ENCODE assay signal across 8 mouse cellular contexts in genomic region chr11:116004840-116005700, GRCm38 (mm10). TPM values are rescaled to one million over a fixed set of nuclear protein-coding genes. Genes with fewer than 3 reads are reported as not detected.
DNase-seq lines count a peak whose midpoint lies in the region; ATAC-seq lines count a peak whose summit lies in the region.

No protein-coding gene starts in this region.

- intact Hi-C loops in gastrocnemius, postnatal 36 days (cut with DNase I) = no loop called here

- H3K36me3 ChIP-seq in intestine, embryonic 14.5 days (ENCODE audit: control insufficient read depth, insufficient read depth, low read length) = peaks cover 27% of the 10 kb centered on the region
- peaks cover 33% of the 10 kb centered on the region for H3K36me3 ChIP-seq in limb, embryonic 15.5 days
- H3K36me3 ChIP-seq in midbrain, embryonic 15.5 days (replicated peaks) = no peaks in the 10 kb centered on the region

- peak overlapping the region; percentile 77 for H3K27ac ChIP-seq in intestine, embryonic 14.5 days (ENCODE audit: low read depth)
- H3K27ac ChIP-seq in limb, embryonic 15.5 days = peak overlapping the region; percentile 81
- no peak overlapping the region for H3K27ac ChIP-seq in midbrain, embryonic 15.5 days

- H3K4me1 ChIP-seq in intestine, embryonic 14.5 days (replicated peaks; ENCODE audit: control insufficient read depth, insufficient read depth, low read length) = peaks cover 14% of the 10 kb centered on the region
- H3K4me1 ChIP-seq in limb, embryonic 15.5 days = peaks cover 25% of the 10 kb centered on the region
- peaks cover 21% of the 10 kb centered on the region for H3K4me1 ChIP-seq in midbrain, embryonic 15.5 days

- peak; percentile 77 for ATAC-seq in intestine, embryonic 14.5 days (replicated peaks; ENCODE audit: low FRiP score, low TSS enrichment, low read depth)
- ATAC-seq in limb, embryonic 15.5 days (ENCODE audit: insufficient number of reproducible peaks, low FRiP score, low TSS enrichment, low read depth) = peak; percentile 58; the same call in 1 of the 2 replicates
- peak; percentile 51; the same call in 1 of the 2 replicates for ATAC-seq in midbrain, embryonic 15.5 days (replicated peaks)

- no peaks in the 10 kb centered on the region; the same call in 1 of the 2 replicates for H3K27me3 ChIP-seq in intestine, embryonic 14.5 days (replicated peaks; ENCODE audit: control insufficient read depth, insufficient read depth, low read length)
- no peaks in the 10 kb centered on the region for H3K27me3 ChIP-seq in limb, embryonic 15.5 days
- 0 out of 2 replicates have a peak, but pooled peaks cover 3% of the 10 kb centered on the region for H3K27me3 ChIP-seq in midbrain, embryonic 15.5 days (replicated peaks)

- no peaks in the 10 kb centered on the region for H3K9me3 ChIP-seq in intestine, embryonic 14.5 days (ENCODE audit: control insufficient read depth, low read length)
- no peaks in the 10 kb centered on the region for H3K9me3 ChIP-seq in limb, embryonic 15.5 days
- H3K9me3 ChIP-seq in midbrain, embryonic 15.5 days = no peaks in the 10 kb centered on the region

- H3K4me3 ChIP-seq in intestine, embryonic 14.5 days (ENCODE audit: low read depth, low read length) = peak overlapping the region; percentile 34
- H3K4me3 ChIP-seq in limb, embryonic 15.5 days = peak overlapping the region; percentile 39
- peak overlapping the region; percentile 32 for H3K4me3 ChIP-seq in midbrain, embryonic 15.5 days

- peak overlapping the region; percentile 55 for H3K9ac ChIP-seq in intestine, embryonic 14.5 days (ENCODE audit: low read length)
- peak overlapping the region; percentile 41 for H3K9ac ChIP-seq in limb, embryonic 15.5 days
- H3K9ac ChIP-seq in midbrain, embryonic 15.5 days = peak overlapping the region; percentile 12; the same call in 1 of the 2 replicates

- peak; percentile 49 to 62 for DNase-seq in cerebellum, adult 18-20 months
- no peak for DNase-seq in cerebellum, adult 11-12 months
- peak; percentile 89 for DNase-seq in embryo, embryonic 11 days
- DNase-seq in gastrocnemius, postnatal 36 days = peak; percentile 74 to 82
- DNase-seq in intestine, embryonic 14.5 days (ENCODE audit: low spot score) = peak; percentile 90
- peak; percentile 38 to 64 for DNase-seq in spleen, postnatal 14 days (ENCODE audit: low spot score in 2 of 2)

- 6% methylated on average over 53 of the region's 54 CpGs for WGBS in intestine, embryonic 14.5 days
- 5% methylated on average over 51 of the region's 54 CpGs for WGBS in limb, embryonic 15.5 days
- 6% methylated on average over 53 of the region's 54 CpGs for WGBS in midbrain, embryonic 15.5 days

- peak overlapping the region; percentile 60 for H3K4me2 ChIP-seq in intestine, embryonic 14.5 days (ENCODE audit: low read length)
- H3K4me2 ChIP-seq in limb, embryonic 15.5 days = peak overlapping the region; percentile 64
- H3K4me2 ChIP-seq in midbrain, embryonic 15.5 days = peak overlapping the region; percentile 57

RNA-seq across cellular contexts. Expression of gene Galk1, which starts 7.4 kb away (rescaled TPM):
- total RNA-seq in gastrocnemius, postnatal 36 days (2021) = 1 to 10 TPM; 3.0 to 3.8 TPM
- polyA plus RNA-seq in intestine, embryonic 14.5 days (2014; fragmentation: Nextera tagmentation; extraction: Ambion mirVana) = 235 and 236 TPM in 2 replicates
- 174 and 194 TPM in 2 replicates for polyA plus RNA-seq in limb, embryonic 15.5 days (2015; fragmentation: Nextera tagmentation; extraction: Ambion mirVana)
- 53.2 and 58.5 TPM in 2 replicates for polyA plus RNA-seq in midbrain, embryonic 15.5 days (2015; fragmentation: Nextera tagmentation; extraction: Ambion mirVana)

RNA-seq across cellular contexts. Expression of gene H3f3b, which starts 22.7 kb away (rescaled TPM):
- total RNA-seq in gastrocnemius, postnatal 36 days (2021) = 10 to 100 TPM; 56.1 to 75.3 TPM
- polyA plus RNA-seq in intestine, embryonic 14.5 days (2014; fragmentation: Nextera tagmentation; extraction: Ambion mirVana) = 1,654 and 1,734 TPM in 2 replicates
- 1,660 and 1,740 TPM in 2 replicates for polyA plus RNA-seq in limb, embryonic 15.5 days (2015; fragmentation: Nextera tagmentation; extraction: Ambion mirVana)
- polyA plus RNA-seq in midbrain, embryonic 15.5 days (2015; fragmentation: Nextera tagmentation; extraction: Ambion mirVana) = 2,073 and 2,119 TPM in 2 replicates

RNA-seq across cellular contexts. Expression of gene Unk, which starts 25.1 kb away (rescaled TPM):
- 1 to 10 TPM; 6.0 to 7.1 TPM for total RNA-seq in gastrocnemius, postnatal 36 days (2021)
- polyA plus RNA-seq in intestine, embryonic 14.5 days (2014; fragmentation: Nextera tagmentation; extraction: Ambion mirVana) = 29.8 and 34.5 TPM in 2 replicates
- 34.7 and 35.1 TPM in 2 replicates for polyA plus RNA-seq in limb, embryonic 15.5 days (2015; fragmentation: Nextera tagmentation; extraction: Ambion mirVana)
- 39.7 and 40.7 TPM in 2 replicates for polyA plus RNA-seq in midbrain, embryonic 15.5 days (2015; fragmentation: Nextera tagmentation; extraction: Ambion mirVana)

RNA-seq across cellular contexts. Expression of gene Itgb4, which starts 30.6 kb away (rescaled TPM):
- total RNA-seq in gastrocnemius, postnatal 36 days (2021) = 1 to 10 TPM; 1.9 to 3.3 TPM
- 4.8 and 5.5 TPM in 2 replicates for polyA plus RNA-seq in intestine, embryonic 14.5 days (2014; fragmentation: Nextera tagmentation; extraction: Ambion mirVana)
- polyA plus RNA-seq in limb, embryonic 15.5 days (2015; fragmentation: Nextera tagmentation; extraction: Ambion mirVana) = 14.7 and 15.7 TPM in 2 replicates
- 0.79 and 0.94 TPM in 2 replicates for polyA plus RNA-seq in midbrain, embryonic 15.5 days (2015; fragmentation: Nextera tagmentation; extraction: Ambion mirVana)
